Mouse (Mus musculus): ENCODE measurements around the gene Amigo1. TPM values are rescaled to one million over a fixed set of nuclear protein-coding genes. Genes with fewer than 3 reads are reported as not detected.

The Amigo1 gene
- total and polyA plus RNA-seq, 2 experiments from 2014 or later: 12.2 to 35.5 TPM

DNA sequence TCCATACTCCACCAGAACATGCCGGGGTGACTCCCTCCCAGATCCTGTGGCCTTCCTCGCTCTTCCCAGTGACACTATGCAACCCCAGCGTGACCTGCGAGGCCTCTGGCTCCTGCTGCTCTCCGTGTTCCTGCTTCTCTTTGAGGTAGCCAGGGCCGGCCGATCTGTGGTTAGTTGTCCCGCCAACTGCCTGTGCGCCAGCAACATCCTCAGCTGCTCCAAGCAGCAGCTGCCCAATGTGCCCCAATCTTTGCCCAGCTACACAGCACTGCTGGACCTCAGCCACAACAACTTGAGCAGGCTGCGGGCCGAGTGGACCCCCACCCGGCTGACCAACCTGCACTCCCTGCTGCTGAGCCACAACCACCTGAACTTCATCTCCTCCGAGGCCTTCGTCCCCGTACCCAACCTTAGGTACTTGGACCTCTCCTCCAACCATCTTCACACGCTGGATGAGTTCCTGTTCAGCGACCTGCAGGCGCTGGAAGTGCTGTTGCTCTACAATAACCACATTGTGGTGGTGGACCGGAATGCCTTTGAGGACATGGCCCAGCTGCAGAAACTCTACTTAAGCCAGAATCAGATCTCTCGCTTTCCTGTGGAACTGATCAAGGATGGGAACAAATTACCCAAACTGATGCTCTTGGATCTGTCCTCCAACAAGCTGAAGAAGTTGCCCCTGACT, 1.1 kb downstream of the Amigo1 start:
- no peaks in the 10 kb centered on the region for H3K27me3 ChIP-seq (ENCODE audit: insufficient read depth, low read length)
- DNase-seq (ENCODE audit: low spot score) (no peak), ATAC-seq (ENCODE audit: low FRiP score) (0 out of 2 replicates have a peak, but pooled peaks have one; percentile 1)
- peak overlapping the region; percentile 82 for H3K4me3 ChIP-seq (ENCODE audit: low read depth, low read length)
- H3K9ac ChIP-seq (replicated peaks; ENCODE audit: low read length, poor library complexity, severe bottlenecking): peak overlapping the region; percentile 81
- no peaks in the 10 kb centered on the region for H3K9me3 ChIP-seq (ENCODE audit: low read length)
- no peak for TF ChIP-seq CTCF (IDR thresholded peaks at IDR 0.05)
- H3K4me2 ChIP-seq (ENCODE audit: low read depth, low read length, poor library complexity, severe bottlenecking): peak overlapping the region; percentile 92
- H3K27ac ChIP-seq (ENCODE audit: low read depth, low read length): no peak overlapping the region
- 62% methylated on average over 20 of the region's 20 CpGs for WGBS
- H3K4me1 ChIP-seq (ENCODE audit: insufficient read depth, low read length): peaks cover 4% of the 10 kb centered on the region; the same call in 1 of the 2 replicates
- peaks cover 25% of the 10 kb centered on the region for H3K36me3 ChIP-seq (ENCODE audit: insufficient read depth, low read length)

DNA sequence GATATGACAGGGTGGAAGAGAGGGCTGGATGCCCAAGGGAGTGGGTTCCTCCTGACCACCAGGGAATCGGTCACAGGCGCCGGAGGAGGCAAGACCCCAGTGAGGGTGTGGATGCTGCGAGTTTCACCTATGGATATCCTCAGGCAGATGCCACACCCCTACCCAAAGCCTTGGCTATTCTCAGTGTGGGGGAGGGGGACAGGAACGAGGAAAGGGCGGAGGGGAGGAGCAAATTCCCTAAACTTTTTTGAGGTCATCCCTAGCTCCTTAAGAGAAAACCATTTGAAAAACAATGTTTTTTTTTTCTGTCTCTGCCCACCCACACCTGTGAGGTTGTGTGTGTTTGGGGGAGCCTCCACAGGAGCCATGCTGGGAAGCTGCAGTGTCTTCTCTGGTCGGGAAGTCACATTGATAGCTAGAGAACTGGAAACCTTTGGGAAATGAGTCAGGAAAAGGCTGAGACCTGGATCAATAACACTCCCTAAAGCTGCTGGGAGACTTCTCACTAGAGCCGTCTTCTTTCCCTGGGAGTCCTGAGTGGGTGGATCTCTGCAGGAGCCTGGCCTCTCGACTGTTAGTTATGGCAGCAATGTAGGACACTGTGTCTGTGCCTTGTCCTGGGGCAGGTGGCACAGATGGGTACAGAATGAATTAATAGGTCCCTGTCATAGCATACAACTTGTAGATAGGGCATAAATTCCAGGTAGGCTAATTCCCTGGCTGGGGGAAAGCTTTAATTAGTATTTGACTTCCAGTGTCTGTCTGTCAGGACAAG, 2.8 kb downstream of the Amigo1 start:
- no peaks in the 10 kb centered on the region for H3K9me3 ChIP-seq (ENCODE audit: low read length)
- H3K27me3 ChIP-seq (ENCODE audit: insufficient read depth, low read length): no peaks in the 10 kb centered on the region
- no peak for ATAC-seq (ENCODE audit: low FRiP score)
- H3K27ac ChIP-seq (ENCODE audit: low read depth, low read length): no peak overlapping the region
- no peak for TF ChIP-seq CTCF (IDR thresholded peaks at IDR 0.05)
- 77% methylated on average over 9 of the region's 9 CpGs for WGBS
- H3K4me3 ChIP-seq (ENCODE audit: low read depth, low read length): no peak overlapping the region
- H3K9ac ChIP-seq (replicated peaks; ENCODE audit: low read length, poor library complexity, severe bottlenecking): no peak overlapping the region
- H3K36me3 ChIP-seq (ENCODE audit: insufficient read depth, low read length): peaks cover 25% of the 10 kb centered on the region
- DNase-seq (ENCODE audit: low spot score): no peak
- peaks cover 4% of the 10 kb centered on the region; the same call in 1 of the 2 replicates for H3K4me1 ChIP-seq (ENCODE audit: insufficient read depth, low read length)
- H3K4me2 ChIP-seq (ENCODE audit: low read depth, low read length, poor library complexity, severe bottlenecking): no peak overlapping the region

DNA sequence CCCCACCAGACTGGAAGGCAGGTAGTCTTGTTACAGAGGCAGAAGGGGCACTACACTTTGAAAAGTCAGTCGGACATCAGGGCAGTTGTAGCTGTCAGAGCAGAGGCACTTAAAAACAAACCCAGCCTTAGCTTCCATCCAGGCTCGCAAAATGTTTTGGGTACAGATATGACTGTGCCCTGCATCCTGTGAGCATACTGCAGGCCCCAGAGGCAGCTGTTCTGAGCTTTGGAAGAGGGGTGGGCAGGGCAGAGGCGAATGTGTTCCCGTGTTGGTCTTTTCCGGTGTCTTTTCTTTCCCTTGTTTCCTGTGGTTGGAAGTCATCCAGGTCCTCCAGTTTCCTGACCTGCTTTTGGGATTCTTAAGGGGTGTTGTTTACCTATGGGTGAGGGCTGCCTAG, 3.8 kb downstream of the Amigo1 start:
- Histone ChIP-seq H3K4me2 (ENCODE audit: low read depth, low read length, poor library complexity, severe bottlenecking) (no peak overlapping the region), H3K9ac (replicated peaks; ENCODE audit: low read length, poor library complexity, severe bottlenecking) (0 out of 2 replicates have a peak overlapping the region, but pooled peaks have one; percentile 8), H3K27ac (ENCODE audit: low read depth, low read length) (no peak overlapping the region), H3K4me1 (ENCODE audit: insufficient read depth, low read length) (peaks cover 4% of the 10 kb centered on the region; the same call in 1 of the 2 replicates), H3K27me3 (ENCODE audit: insufficient read depth, low read length) (no peaks in the 10 kb centered on the region), H3K9me3 (ENCODE audit: low read length) (no peaks in the 10 kb centered on the region), H3K36me3 (ENCODE audit: insufficient read depth, low read length) (peaks cover 25% of the 10 kb centered on the region), H3K4me3 (ENCODE audit: low read depth, low read length) (no peak overlapping the region)
- DNase-seq (ENCODE audit: low spot score) (no peak), ATAC-seq (ENCODE audit: low FRiP score) (no peak)
- WGBS: 70% methylated on average over 5 of the region's 5 CpGs
- no peak for TF ChIP-seq CTCF (IDR thresholded peaks at IDR 0.05)

DNA sequence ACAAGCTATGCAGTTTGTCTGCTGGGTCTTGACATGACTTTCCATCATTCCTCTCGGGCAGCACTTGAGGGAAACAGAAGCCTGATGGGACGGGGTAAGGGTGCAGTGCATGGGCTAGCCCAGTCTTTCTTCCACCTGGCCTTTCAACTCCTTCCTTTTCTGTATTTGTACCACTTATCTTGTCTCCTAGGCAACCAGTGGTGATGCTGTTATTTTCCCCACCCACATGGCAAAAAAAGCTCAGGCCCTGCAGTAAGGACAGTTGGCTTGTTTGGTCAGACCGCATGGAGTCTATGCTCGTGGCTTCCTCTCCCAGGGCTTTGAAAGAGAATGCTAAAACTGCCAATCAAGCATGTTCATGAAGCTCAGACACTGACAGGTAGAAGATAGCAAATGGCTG, 7.6 kb downstream of the Amigo1 start:
- Histone ChIP-seq H3K9me3 (ENCODE audit: low read length) (no peaks in the 10 kb centered on the region), H3K9ac (replicated peaks; ENCODE audit: low read length, poor library complexity, severe bottlenecking) (no peak overlapping the region), H3K4me3 (ENCODE audit: low read depth, low read length) (no peak overlapping the region), H3K36me3 (ENCODE audit: insufficient read depth, low read length) (peaks cover 18% of the 10 kb centered on the region; the same call in 1 of the 2 replicates), H3K27me3 (ENCODE audit: insufficient read depth, low read length) (no peaks in the 10 kb centered on the region), H3K4me1 (ENCODE audit: insufficient read depth, low read length) (peaks cover 5% of the 10 kb centered on the region; the same call in 1 of the 2 replicates), H3K4me2 (ENCODE audit: low read depth, low read length, poor library complexity, severe bottlenecking) (no peak overlapping the region), H3K27ac (ENCODE audit: low read depth, low read length) (no peak overlapping the region)
- DNase-seq (ENCODE audit: low spot score): no peak
- ATAC-seq (ENCODE audit: low FRiP score): no peak
- 76% methylated on average over 4 of the region's 4 CpGs for WGBS
- TF ChIP-seq CTCF (IDR thresholded peaks at IDR 0.05): no peak

DNA sequence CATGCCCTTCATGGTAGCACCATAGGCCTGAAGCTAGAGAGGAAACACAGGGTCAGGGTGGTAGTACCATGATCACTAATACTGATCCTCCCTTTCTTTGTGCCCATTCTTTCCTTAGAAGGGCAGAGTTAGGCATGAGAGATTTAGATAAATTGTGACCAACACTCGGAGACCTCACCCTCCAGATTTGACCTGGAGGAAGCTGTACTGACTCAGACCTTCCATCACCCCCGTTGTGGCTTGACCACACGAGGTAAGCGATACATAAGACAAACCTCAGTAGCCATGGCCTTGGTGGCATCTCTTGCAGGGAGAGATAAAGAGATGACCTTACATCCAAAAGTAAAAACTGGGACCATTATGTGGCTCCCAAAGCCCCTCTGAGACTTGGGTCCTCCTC, 9.2 kb downstream of the Amigo1 start:
- Histone ChIP-seq H3K4me1 (ENCODE audit: insufficient read depth, low read length) (peaks cover 5% of the 10 kb centered on the region; the same call in 1 of the 2 replicates), H3K4me2 (ENCODE audit: low read depth, low read length, poor library complexity, severe bottlenecking) (no peak overlapping the region)

More for the DNA sequence above, 9.2 kb downstream of the Amigo1 start:
- no peak for DNase-seq (ENCODE audit: low spot score)
- Histone ChIP-seq H3K27me3 (ENCODE audit: insufficient read depth, low read length) (no peaks in the 10 kb centered on the region), H3K27ac (ENCODE audit: low read depth, low read length) (no peak overlapping the region), H3K9ac (replicated peaks; ENCODE audit: low read length, poor library complexity, severe bottlenecking) (no peak overlapping the region), H3K4me3 (ENCODE audit: low read depth, low read length) (no peak overlapping the region), H3K36me3 (ENCODE audit: insufficient read depth, low read length) (peaks cover 10% of the 10 kb centered on the region; the same call in 1 of the 2 replicates), H3K9me3 (ENCODE audit: low read length) (no peaks in the 10 kb centered on the region)
- TF ChIP-seq CTCF (IDR thresholded peaks at IDR 0.05): no peak
- ATAC-seq (ENCODE audit: low FRiP score): no peak
- WGBS: 83% methylated on average over 4 of the region's 4 CpGs

Data from midbrain, postnatal 0 days (tissue).